Mouse (Mus musculus) cerebellum, postnatal 25 days (tissue): ENCODE results near the gene Olfr455.

Experiments
- DNase-seq, 2 experiments: peaks; one replicate each; pipeline ENCODE4 v3.0.0; 2021; ENCODE audit warnings: mixed read lengths in 2 of 2

Olfr455 gene

GRCm38 (mm10) chr6:42547461-42547860, at the start of gene Olfr455:
Gene Olfr455, minus strand, starts transcription at chr6:42547587.
- no peak for DNase-seq

GRCm38 (mm10) chr6:42593138-42593882, 45.9 kb upstream of the Olfr455 start:
- DNase-seq = no peak

DNA sequence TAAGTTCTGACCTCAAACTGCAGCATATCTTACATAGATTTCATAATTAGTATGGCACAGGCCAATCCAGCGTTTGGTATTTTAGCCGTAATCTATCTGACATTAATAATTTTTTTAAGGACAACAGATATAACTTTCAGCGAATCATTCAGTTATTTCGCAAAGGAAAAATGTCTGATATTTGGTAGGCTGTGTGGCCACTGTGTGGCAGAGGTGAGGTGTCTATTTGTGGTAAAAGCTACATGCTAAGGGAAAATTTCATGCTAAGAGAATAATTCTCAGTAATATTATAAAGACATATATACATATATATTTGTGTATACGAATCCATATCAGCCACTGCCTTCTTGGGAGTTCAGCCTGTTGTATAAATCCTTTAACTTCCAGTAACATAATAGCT, 39.2 kb upstream of the Olfr455 start:
- no peak for DNase-seq

DNA sequence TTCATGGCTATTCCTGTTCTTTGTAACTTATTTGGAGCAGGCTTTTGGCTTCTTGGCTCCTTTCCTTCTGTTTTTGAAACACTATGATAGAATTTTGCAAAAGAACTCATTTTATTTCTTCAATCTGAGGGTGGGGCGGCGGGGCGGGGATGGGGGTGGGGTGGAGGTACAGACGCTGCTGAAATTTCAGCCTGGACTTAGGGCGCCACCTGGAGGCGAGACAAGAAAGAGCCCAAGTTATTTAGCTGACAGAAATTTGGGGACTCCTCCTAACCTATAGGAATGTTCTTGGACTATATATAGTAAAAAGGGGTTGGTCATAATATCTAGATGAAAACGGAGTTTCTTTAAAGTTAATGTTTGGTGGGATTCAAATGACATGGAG, 36.1 kb upstream of the Olfr455 start:
- peak; percentile 65 to 81 for DNase-seq

DNA sequence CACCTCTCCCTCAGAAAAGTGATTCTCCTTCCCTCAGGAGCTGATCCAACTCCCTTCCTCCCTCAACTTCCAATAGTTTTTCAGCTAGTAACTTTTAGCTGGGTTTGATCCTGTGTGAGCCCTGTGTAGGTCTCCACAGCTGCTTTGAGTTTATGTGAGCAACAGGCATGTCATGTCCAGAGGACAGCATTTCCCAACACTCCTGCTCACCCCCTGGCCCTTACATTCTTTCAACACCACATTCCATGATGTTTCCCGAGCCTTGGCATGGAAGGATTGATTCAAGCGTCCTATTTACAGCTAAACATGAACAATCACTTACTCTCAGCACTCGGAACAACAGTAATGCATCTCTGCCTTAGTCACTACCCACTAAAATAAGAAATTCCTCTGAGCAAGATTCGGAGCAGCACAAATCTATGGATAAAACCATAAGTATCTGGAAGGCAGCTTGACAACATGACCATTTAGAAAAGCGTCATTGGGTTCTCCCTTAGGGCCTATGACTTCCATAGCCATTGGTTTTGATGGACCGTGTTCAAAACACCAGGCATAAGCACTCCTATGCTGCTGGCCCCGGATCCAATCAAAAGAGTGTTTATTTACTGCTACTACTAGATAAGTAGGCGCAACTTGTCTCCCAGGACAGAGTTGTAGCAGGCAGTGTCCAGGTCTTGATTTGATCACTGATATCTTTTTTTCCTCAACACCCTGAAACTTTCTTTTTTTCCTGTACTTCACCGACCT, 35.5 kb upstream of the Olfr455 start:
- no peak for DNase-seq

DNA sequence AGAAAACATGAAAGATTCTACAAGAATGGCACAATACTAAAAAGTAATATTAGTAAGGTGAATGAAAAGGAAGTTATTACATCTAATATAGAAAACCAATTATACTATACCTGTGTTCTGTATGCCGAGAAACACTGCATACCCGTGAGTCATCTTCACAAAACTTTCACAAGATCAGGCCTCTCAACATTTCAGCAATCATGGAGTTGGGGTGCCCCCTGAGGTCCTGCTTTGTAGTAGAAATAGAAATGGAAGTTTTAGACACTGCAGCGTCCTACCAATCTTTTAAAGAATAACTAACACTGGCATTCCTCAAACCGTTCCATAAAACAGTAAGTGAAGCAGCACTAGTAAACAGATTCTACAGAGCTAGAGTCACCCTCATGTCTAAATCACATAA, 31.3 kb upstream of the Olfr455 start:
- DNase-seq = no peak

GRCm38 (mm10) chr6:42577433-42577832, 30.0 kb upstream of the Olfr455 start:
- DNase-seq = no peak

DNA sequence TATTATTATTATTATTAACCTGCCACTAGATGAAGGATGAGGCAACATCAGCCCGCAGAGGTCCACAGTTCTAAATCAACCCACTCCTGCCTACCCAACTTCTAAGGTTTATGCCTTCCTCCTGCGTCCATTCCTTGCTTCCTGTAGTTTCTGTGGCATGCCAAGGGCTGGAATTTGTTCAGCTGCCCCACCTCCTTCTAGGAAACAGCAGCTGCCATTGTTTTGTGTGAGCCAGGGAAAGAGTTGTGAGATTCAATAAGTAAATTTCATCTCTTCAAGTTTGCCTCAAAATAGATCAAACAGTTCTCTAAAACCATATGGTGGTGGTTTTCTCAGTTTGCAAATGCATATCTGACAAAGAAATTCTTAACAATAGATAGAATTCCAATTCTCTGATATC, 20.8 kb upstream of the Olfr455 start:
- DNase-seq = no peak

GRCm38 (mm10) chr6:42566076-42566598, 18.8 kb upstream of the Olfr455 start:
- DNase-seq = no peak

- no peak for DNase-seq
These were observed 14.9 kb upstream of the Olfr455 start for GRCm38 (mm10) chr6:42562280-42562679.

DNA sequence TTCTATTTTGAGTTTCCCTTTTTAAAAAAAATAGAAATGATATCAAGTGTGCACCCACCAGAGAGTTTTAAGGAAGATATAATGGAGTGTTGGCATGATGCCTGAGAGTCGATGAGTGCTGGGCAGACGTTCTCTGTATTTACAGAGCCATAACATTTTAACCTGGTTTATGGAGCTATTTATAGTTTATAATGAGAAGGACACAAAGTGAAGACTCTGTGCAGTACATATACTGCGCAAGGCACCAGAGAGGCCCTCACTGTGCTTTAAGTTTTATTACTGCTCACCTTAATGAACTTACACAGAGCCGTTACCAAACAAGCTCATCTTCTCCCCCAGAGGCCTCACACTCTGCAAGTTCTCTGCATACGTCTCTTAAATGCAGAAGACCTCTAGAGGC, 13.5 kb upstream of the Olfr455 start:
- no peak for DNase-seq

DNA sequence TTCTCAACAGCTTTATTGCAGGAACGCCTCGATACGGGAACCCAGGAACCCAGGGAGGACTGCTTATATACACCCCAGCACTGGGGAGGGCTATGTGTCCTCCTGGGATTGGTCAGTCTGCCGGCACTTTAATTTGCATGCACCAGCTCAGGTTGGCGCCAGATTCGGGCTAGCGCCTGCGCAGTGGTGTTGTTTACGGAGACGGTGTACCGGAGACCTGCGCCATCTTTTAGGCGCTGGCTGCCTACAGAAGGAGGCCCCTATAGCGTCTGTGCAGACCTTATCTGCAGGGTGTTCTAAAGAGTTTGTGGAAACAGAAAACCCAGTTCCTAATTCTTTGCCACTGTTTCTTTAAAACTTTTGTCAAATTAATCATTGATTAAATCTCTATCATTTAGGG, 11.3 kb upstream of the Olfr455 start:
- no peak for DNase-seq

DNA sequence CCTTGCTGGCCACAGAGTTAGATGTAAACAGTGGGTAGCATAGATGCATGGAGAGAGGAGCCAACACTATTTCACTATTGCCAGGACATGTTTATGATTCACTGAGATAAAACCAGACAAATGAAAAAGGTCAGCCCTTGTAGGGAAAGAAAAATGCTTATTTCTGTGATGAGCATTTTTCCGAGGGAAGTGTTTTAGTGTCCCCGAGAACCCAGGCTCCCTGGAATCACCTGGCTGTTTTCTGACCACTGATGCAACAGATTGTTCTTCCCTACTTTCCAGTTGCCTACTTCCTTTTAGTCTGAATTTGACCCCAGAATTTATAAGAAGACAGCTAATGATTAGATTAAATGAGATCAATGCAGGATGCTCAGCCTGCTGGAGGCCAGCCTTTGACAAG, 1.2 kb downstream of the Olfr455 start:
- no peak for DNase-seq

- DNase-seq = no peak
These were observed 1.9 kb downstream of the Olfr455 start for GRCm38 (mm10) chr6:42545451-42545885.

- no peak for DNase-seq
These were observed 2.5 kb downstream of the Olfr455 start for GRCm38 (mm10) chr6:42544846-42545245.

DNA sequence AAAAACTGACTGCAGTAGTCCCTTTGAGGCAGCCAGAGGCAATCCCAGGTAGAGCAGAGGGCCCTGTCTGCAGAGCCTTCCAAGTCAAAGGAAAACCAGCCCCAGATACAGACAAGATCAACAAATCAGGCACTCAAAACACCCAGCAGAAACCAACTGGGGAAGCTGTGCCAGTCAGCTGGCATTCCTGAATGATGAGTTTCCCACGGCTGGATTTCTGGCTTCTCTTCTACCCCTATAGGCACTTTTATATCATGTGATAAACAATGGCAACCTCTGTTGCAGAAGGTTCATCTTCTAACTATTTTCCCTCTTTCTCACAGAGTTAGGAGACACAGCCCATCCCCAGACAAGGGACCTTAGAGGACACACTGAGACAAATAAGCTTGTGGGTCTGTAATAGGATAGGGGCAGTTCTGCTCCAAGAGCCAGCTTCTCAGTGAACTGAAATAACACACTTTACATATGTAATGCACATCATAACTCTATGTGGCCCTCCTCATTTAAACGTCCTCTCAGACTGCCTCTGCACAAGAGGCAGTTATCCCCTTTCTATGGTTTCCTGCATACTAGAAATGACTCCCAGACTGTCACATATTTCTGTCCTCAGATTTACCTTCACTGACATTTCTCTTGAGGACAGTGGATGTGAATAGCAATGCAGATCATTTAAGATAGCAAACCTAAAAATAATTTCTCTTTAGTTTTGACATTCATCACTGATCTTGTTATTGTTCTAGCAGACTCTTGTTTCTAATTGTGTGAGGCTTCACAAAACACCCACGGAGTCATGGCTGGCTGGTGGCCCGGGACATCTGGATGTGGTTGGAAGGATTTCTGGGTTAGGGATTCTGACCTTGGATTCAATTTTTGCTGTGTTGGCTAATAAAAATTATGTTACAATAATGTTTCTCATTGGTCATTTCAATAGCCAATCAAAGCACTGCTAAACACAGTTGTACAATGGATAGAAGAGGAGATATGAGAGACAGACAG, 5.1 kb downstream of the Olfr455 start:
- no peak for DNase-seq

- DNase-seq = no peak
These were observed 6.7 kb downstream of the Olfr455 start for GRCm38 (mm10) chr6:42540681-42541080.

DNA sequence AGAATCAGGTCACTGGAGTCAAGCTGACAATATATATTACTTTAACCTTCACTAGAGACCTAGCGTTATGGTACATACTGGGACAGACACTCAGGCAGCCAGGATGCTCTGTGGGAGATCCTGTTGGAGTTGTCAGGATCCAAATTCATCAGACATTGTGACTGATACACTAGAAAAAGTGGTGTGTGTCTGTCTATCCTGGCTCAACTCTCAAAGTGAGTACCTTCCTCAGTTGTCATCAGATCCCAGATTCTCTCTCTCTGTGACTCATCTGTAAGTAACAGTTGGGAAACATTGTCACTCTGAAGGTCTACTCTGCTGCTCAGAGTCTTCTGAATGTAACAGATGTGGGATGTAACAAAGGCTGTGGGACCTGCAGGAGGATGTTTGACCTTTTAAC, 7.7 kb downstream of the Olfr455 start:
- DNase-seq = no peak

GRCm38 (mm10) chr6:42513461-42513860, 33.9 kb downstream of the Olfr455 start:
- no peak for DNase-seq

GRCm38 (mm10) chr6:42509311-42509710, 38.1 kb downstream of the Olfr455 start:
- DNase-seq = no peak

- no peak for DNase-seq
These were observed 43.9 kb downstream of the Olfr455 start for GRCm38 (mm10) chr6:42503478-42503877.

- no peak for DNase-seq
These were observed 57.7 kb downstream of the Olfr455 start for GRCm38 (mm10) chr6:42489731-42490130.

- no peak for DNase-seq
These were observed 60.3 kb downstream of the Olfr455 start, which contains the start of gene Olfr456 for GRCm38 (mm10) chr6:42487114-42487513. Gene Olfr456, minus strand, starts transcription at chr6:42487214.
